Mouse (Mus musculus): ENCODE measurements around the gene Wipi2. TPM values are rescaled to one million over a fixed set of nuclear protein-coding genes. Genes with fewer than 3 reads are reported as not detected.
A peak's percentile ranks its signal among the peaks of the same experiment; 100 is the strongest.

Wipi2 gene
- polyA plus RNA-seq, 1 experiment from 2014 or later: 52.7 TPM

- no peak for ATAC-seq (replicated peaks; ENCODE audit: low FRiP score)
- Histone ChIP-seq H3K27ac (ENCODE audit: low read depth, low read length) (no peak overlapping the region), H3K4me1 (replicated peaks; ENCODE audit: control insufficient read depth, insufficient read depth, low read length) (no peaks in the 10 kb centered on the region), H3K9ac (ENCODE audit: low read depth, low read length) (no peak overlapping the region), H3K27me3 (replicated peaks; ENCODE audit: control insufficient read depth, insufficient read depth, low read length) (no peaks in the 10 kb centered on the region), H3K36me3 (ENCODE audit: control insufficient read depth, insufficient read depth, low read length) (no peaks in the 10 kb centered on the region), H3K4me3 (ENCODE audit: low read depth, low read length) (no peak overlapping the region), H3K4me2 (no peak overlapping the region), H3K9me3 (ENCODE audit: control insufficient read depth, low read length) (no peaks in the 10 kb centered on the region)
- DNase-seq (ENCODE audit: low spot score): no peak
- WGBS: 70% methylated on average over 2 of the region's 2 CpGs
Measured at GRCm38 (mm10) chr5:142621421-142621820, 6.1 kb upstream of the Wipi2 start.

- Histone ChIP-seq H3K4me2 (no peak overlapping the region), H3K9ac (ENCODE audit: low read depth, low read length) (no peak overlapping the region), H3K27me3 (replicated peaks; ENCODE audit: control insufficient read depth, insufficient read depth, low read length) (no peaks in the 10 kb centered on the region), H3K27ac (ENCODE audit: low read depth, low read length) (no peak overlapping the region), H3K4me3 (ENCODE audit: low read depth, low read length) (no peak overlapping the region), H3K9me3 (ENCODE audit: control insufficient read depth, low read length) (no peaks in the 10 kb centered on the region), H3K4me1 (replicated peaks; ENCODE audit: control insufficient read depth, insufficient read depth, low read length) (no peaks in the 10 kb centered on the region), H3K36me3 (ENCODE audit: control insufficient read depth, insufficient read depth, low read length) (no peaks in the 10 kb centered on the region)
- no peak for ATAC-seq (replicated peaks; ENCODE audit: low FRiP score)
- DNase-seq (ENCODE audit: low spot score): no peak
- 58% methylated on average over 1 of the region's 1 CpGs for WGBS
Measured at GRCm38 (mm10) chr5:142622134-142622533, 5.4 kb upstream of the Wipi2 start.

DNA sequence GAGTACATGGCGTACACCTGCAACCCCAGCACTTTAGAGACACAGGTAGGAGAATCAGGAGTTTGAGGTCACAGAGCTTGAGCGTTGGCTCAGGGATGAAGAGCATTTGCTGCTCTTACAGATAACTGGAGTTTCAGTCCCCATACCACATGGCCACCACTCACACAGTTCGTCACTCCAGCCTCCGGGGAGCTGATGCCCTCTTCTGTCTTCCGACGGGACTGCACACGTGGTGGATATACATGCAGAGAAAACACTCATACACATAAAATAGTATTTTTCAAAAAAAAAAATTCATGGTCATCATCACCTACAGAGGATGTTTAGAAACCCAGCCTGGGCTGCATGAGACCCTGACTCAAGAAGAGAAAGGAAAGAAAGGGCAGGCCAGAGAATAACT, 4.4 kb upstream of the Wipi2 start:
- H3K36me3 ChIP-seq (ENCODE audit: control insufficient read depth, insufficient read depth, low read length): no peaks in the 10 kb centered on the region
- no peaks in the 10 kb centered on the region for H3K9me3 ChIP-seq (ENCODE audit: control insufficient read depth, low read length)
- no peak overlapping the region for H3K9ac ChIP-seq (ENCODE audit: low read depth, low read length)
- no peaks in the 10 kb centered on the region for H3K27me3 ChIP-seq (replicated peaks; ENCODE audit: control insufficient read depth, insufficient read depth, low read length)
- ATAC-seq (replicated peaks; ENCODE audit: low FRiP score) (no peak), DNase-seq (ENCODE audit: low spot score) (no peak)
- WGBS: 87% methylated on average over 7 of the region's 7 CpGs
- H3K27ac ChIP-seq (ENCODE audit: low read depth, low read length): no peak overlapping the region
- H3K4me1 ChIP-seq (replicated peaks; ENCODE audit: control insufficient read depth, insufficient read depth, low read length): peaks cover 2% of the 10 kb centered on the region; the same call in 1 of the 2 replicates
- H3K4me2 ChIP-seq: no peak overlapping the region
- H3K4me3 ChIP-seq (ENCODE audit: low read depth, low read length): no peak overlapping the region

- H3K4me2 ChIP-seq: peak overlapping the region; percentile 90
- peaks cover 14% of the 10 kb centered on the region for H3K4me1 ChIP-seq (replicated peaks; ENCODE audit: control insufficient read depth, insufficient read depth, low read length)
- peak overlapping the region; percentile 93 for H3K27ac ChIP-seq (ENCODE audit: low read depth, low read length)
- ATAC-seq (replicated peaks; ENCODE audit: low FRiP score): peak; percentile 97
- peak overlapping the region; percentile 84 for H3K4me3 ChIP-seq (ENCODE audit: low read depth, low read length)
- no peaks in the 10 kb centered on the region for H3K9me3 ChIP-seq (ENCODE audit: control insufficient read depth, low read length)
- H3K27me3 ChIP-seq (replicated peaks; ENCODE audit: control insufficient read depth, insufficient read depth, low read length): no peaks in the 10 kb centered on the region
- WGBS: under 1% methylated on average over 69 of the region's 69 CpGs
- peak; percentile 96 for DNase-seq (ENCODE audit: low spot score)
- peaks cover 10% of the 10 kb centered on the region for H3K36me3 ChIP-seq (ENCODE audit: control insufficient read depth, insufficient read depth, low read length)
- H3K9ac ChIP-seq (ENCODE audit: low read depth, low read length): peak overlapping the region; percentile 92
Measured at GRCm38 (mm10) chr5:142628726-142629662, 1.5 kb downstream of the Wipi2 start.

DNA sequence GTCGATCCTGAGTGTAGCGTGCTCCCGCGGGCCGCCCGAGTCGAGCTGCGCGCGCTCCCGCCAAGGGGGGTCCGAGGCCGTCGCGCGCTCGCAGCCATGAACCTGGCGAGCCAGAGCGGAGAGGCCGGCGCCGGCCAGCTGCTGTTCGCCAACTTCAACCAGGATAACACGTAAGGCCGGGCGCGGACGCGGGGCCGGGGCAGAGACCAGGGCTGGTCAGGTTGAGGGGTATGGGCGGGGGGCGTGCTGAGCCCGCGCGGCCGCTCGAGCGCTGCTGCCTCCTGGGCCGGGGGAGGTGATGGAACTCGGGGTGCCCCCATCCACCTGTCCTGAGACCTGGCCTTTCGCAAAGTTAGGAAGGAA, 2.1 kb downstream of the Wipi2 start:
- DNase-seq (ENCODE audit: low spot score): no peak
- Histone ChIP-seq H3K4me1 (replicated peaks; ENCODE audit: control insufficient read depth, insufficient read depth, low read length) (peaks cover 14% of the 10 kb centered on the region), H3K4me2 (peak overlapping the region; percentile 90), H3K36me3 (ENCODE audit: control insufficient read depth, insufficient read depth, low read length) (peaks cover 13% of the 10 kb centered on the region), H3K9ac (ENCODE audit: low read depth, low read length) (peak overlapping the region; percentile 92), H3K27ac (ENCODE audit: low read depth, low read length) (peak overlapping the region; percentile 70), H3K4me3 (ENCODE audit: low read depth, low read length) (peak overlapping the region; percentile 84), H3K27me3 (replicated peaks; ENCODE audit: control insufficient read depth, insufficient read depth, low read length) (no peaks in the 10 kb centered on the region), H3K9me3 (ENCODE audit: control insufficient read depth, low read length) (no peaks in the 10 kb centered on the region)
- ATAC-seq (replicated peaks; ENCODE audit: low FRiP score): no peak
- WGBS: under 1% methylated on average over 40 of the region's 41 CpGs

DNA sequence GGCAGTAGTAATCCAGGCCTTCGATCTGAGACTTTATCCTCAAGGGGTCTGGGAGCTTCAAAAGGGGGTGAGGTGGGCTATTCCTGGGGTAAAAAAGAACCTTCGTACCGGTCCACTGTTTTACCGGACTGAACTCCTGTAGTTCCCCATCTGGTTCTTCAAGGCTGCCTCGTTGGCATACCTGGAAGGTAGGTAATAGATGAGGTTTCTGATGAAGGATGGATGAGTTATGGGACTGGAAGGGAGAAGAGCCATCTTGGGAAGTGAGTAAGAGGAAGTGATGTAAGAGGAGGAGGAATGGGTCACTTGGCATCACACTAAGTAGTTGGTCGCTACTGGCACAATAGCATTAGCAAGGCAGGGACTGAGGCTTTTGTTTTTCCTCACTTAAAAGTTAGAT, 2.7 kb downstream of the Wipi2 start:
- H3K4me2 ChIP-seq: peak overlapping the region; percentile 90
- H3K4me1 ChIP-seq (replicated peaks; ENCODE audit: control insufficient read depth, insufficient read depth, low read length): peaks cover 14% of the 10 kb centered on the region
- peak overlapping the region; percentile 84 for H3K4me3 ChIP-seq (ENCODE audit: low read depth, low read length)
- no peak for DNase-seq (ENCODE audit: low spot score)
- 10% methylated on average over 6 of the region's 6 CpGs for WGBS
- no peak for ATAC-seq (replicated peaks; ENCODE audit: low FRiP score)
- H3K9me3 ChIP-seq (ENCODE audit: control insufficient read depth, low read length): no peaks in the 10 kb centered on the region
- peak overlapping the region; percentile 92 for H3K9ac ChIP-seq (ENCODE audit: low read depth, low read length)
- H3K27ac ChIP-seq (ENCODE audit: low read depth, low read length): no peak overlapping the region; the same call in 1 of the 2 replicates
- no peaks in the 10 kb centered on the region for H3K27me3 ChIP-seq (replicated peaks; ENCODE audit: control insufficient read depth, insufficient read depth, low read length)
- H3K36me3 ChIP-seq (ENCODE audit: control insufficient read depth, insufficient read depth, low read length): peaks cover 13% of the 10 kb centered on the region

DNA sequence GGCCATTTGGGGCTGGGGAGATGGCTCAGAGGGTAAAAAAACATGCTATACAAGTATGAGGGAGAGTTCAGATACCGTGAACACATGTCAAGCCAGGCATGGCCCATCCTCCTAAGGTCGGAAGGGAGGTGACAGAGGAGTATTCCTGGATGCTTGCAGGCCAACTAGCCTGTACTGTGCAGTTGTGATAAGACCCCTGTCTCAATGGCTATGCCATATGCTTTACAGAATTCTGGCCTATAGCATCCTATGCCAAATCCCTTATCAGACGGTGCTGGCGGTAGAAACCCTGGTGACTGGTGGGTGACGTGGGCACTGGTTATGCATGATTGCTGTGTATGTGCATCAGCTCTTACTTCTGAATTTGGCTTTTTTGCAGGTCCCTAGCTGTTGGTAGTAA, 10.3 kb downstream of the Wipi2 start:
- H3K9ac ChIP-seq (ENCODE audit: low read depth, low read length): no peak overlapping the region
- no peaks in the 10 kb centered on the region; the same call in none of the 2 replicates for H3K4me1 ChIP-seq (replicated peaks; ENCODE audit: control insufficient read depth, insufficient read depth, low read length)
- no peak overlapping the region for H3K4me3 ChIP-seq (ENCODE audit: low read depth, low read length)
- no peak for DNase-seq (ENCODE audit: low spot score)
- WGBS: 67% methylated on average over 5 of the region's 5 CpGs
- no peaks in the 10 kb centered on the region for H3K27me3 ChIP-seq (replicated peaks; ENCODE audit: control insufficient read depth, insufficient read depth, low read length)
- peaks cover 21% of the 10 kb centered on the region for H3K36me3 ChIP-seq (ENCODE audit: control insufficient read depth, insufficient read depth, low read length)
- ATAC-seq (replicated peaks; ENCODE audit: low FRiP score): peak; percentile 96
- H3K9me3 ChIP-seq (ENCODE audit: control insufficient read depth, low read length): no peaks in the 10 kb centered on the region
- H3K27ac ChIP-seq (ENCODE audit: low read depth, low read length): 0 out of 2 replicates have a peak overlapping the region, but pooled peaks have one; percentile 51
- H3K4me2 ChIP-seq: no peak overlapping the region

GRCm38 (mm10) chr5:142640088-142640487, 12.6 kb downstream of the Wipi2 start:
- no peak overlapping the region for H3K4me3 ChIP-seq (ENCODE audit: low read depth, low read length)
- H3K36me3 ChIP-seq (ENCODE audit: control insufficient read depth, insufficient read depth, low read length): peaks cover 14% of the 10 kb centered on the region; the same call in 1 of the 2 replicates
- H3K9me3 ChIP-seq (ENCODE audit: control insufficient read depth, low read length): no peaks in the 10 kb centered on the region
- H3K9ac ChIP-seq (ENCODE audit: low read depth, low read length): no peak overlapping the region
- H3K4me1 ChIP-seq (replicated peaks; ENCODE audit: control insufficient read depth, insufficient read depth, low read length): no peaks in the 10 kb centered on the region; the same call in none of the 2 replicates
- H3K27ac ChIP-seq (ENCODE audit: low read depth, low read length): no peak overlapping the region
- WGBS: 88% methylated on average over 5 of the region's 5 CpGs
- DNase-seq (ENCODE audit: low spot score) (no peak), ATAC-seq (replicated peaks; ENCODE audit: low FRiP score) (no peak)
- no peak overlapping the region for H3K4me2 ChIP-seq
- H3K27me3 ChIP-seq (replicated peaks; ENCODE audit: control insufficient read depth, insufficient read depth, low read length): no peaks in the 10 kb centered on the region
